Mouse (Mus musculus) intestine, embryonic 14.5 days (tissue): ENCODE results near the gene Cmas. TPM values are rescaled to one million over a fixed set of nuclear protein-coding genes. Genes with fewer than 3 reads are reported as not detected.

Experiments
- ATAC-seq: fragments of 200-750 bp; cut with Nextera tagmentation; replicated peaks from 2 replicates; pipeline ENCODE4 v1.8.0; 2017; ENCODE audit warnings: low read depth, moderate number of reproducible peaks, moderate TSS enrichment, moderate library complexity; ENCODE audit not compliant: low FRiP score, low TSS enrichment
- DNase-seq: peaks from one replicate; pipeline ENCODE4 v3.0.0-alpha.2; 2018; ENCODE audit warnings: low spot score
- H3K27ac ChIP-seq: fragments of 300-500 bp; sonication (generic); 2 replicates; pipeline ENCODE4 v1.5.1; 2014; ENCODE audit warnings: low read depth, mild to moderate bottlenecking, control low read depth
- H3K27me3 ChIP-seq: fragments of 300-500 bp; sonication (generic); replicated peaks from 2 replicates; pipeline ENCODE4 v1.6.1; 2014; ENCODE audit warnings: low read length, control low read depth; ENCODE audit not compliant: control insufficient read depth, insufficient read depth
- H3K36me3 ChIP-seq: fragments of 300-500 bp; sonication (generic); 2 replicates; pipeline ENCODE4 v1.6.1; 2014; ENCODE audit warnings: low read length, control low read depth; ENCODE audit not compliant: control insufficient read depth, insufficient read depth
- H3K4me1 ChIP-seq: fragments of 300-500 bp; sonication (generic); replicated peaks from 2 replicates; pipeline ENCODE4 v1.6.1; 2014; ENCODE audit warnings: low read length, control low read depth, mixed read lengths; ENCODE audit not compliant: control insufficient read depth, insufficient read depth
- H3K4me2 ChIP-seq: fragments of 300-500 bp; sonication (generic); 2 replicates; pipeline ENCODE4 v1.6.1; 2014; ENCODE audit warnings: low read length
- H3K4me3 ChIP-seq: fragments of 300-500 bp; sonication (generic); 2 replicates; pipeline ENCODE4 v1.5.1; 2014; ENCODE audit warnings: low read depth, low read length, control low read depth, mixed read lengths
- H3K9ac ChIP-seq: fragments of 300-500 bp; sonication (generic); 2 replicates; pipeline ENCODE4 v1.6.1; 2014; ENCODE audit warnings: mild to moderate bottlenecking, low read length
- H3K9me3 ChIP-seq: fragments of 300-500 bp; sonication (generic); 2 replicates; pipeline ENCODE4 v1.6.1; 2016; ENCODE audit warnings: low read length, control low read depth; ENCODE audit not compliant: control insufficient read depth
- WGBS: fragments of 180-500 bp; shearing (Covaris S2); extraction: QIAGEN DNeasy Blood & Tissue Kit; methylation state at CpG from one replicate; pipeline ENCODE4 v1.1.7; 2014; 5-methylcytosine and 5-hydroxymethylcytosine counted together
- polyA plus RNA-seq: library from polyadenylated mRNA; unstranded; fragments of >200 nt; fragmentation: Nextera tagmentation; extraction: Ambion mirVana; gene quantifications from 2 replicates; pipeline ENCODE4 v1.2.1, GENCODE M21; 2014

Gene Cmas
- polyA plus RNA-seq, 1 experiment from 2014 or later, result 112 TPM

DNA sequence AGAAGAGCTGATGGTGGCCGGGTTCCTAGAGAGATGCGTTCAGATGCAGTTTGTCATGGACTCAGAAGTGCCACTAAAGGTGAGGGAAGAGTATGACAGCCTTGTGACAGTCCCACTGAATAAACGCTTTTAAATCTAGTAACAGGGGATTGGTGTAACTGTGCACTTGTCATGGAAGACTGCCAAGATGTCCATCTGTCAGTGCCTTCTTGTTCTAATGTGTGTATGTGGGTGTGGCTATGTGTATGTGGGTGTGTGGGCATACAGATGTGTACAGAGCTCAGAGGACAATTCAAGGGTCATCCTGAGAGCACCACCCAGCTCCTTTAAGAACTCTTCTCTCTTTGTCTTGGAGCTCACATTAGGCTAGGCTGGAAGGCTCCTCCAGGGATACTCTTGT, 59.0 kb downstream of the Cmas start:
- ATAC-seq (no peak), DNase-seq (no peak)
- H3K9ac ChIP-seq, result no peak overlapping the region
- H3K4me3 ChIP-seq, result no peak overlapping the region
- no peak overlapping the region for H3K4me2 ChIP-seq
- no peaks in the 10 kb centered on the region for H3K27me3 ChIP-seq
- H3K36me3 ChIP-seq, result no peaks in the 10 kb centered on the region
- H3K9me3 ChIP-seq, result no peaks in the 10 kb centered on the region
- 75% methylated on average over 3 of the region's 3 CpGs for WGBS
- H3K27ac ChIP-seq, result no peak overlapping the region
- H3K4me1 ChIP-seq, result peaks cover 7% of the 10 kb centered on the region; the same call in 1 of the 2 replicates

DNA sequence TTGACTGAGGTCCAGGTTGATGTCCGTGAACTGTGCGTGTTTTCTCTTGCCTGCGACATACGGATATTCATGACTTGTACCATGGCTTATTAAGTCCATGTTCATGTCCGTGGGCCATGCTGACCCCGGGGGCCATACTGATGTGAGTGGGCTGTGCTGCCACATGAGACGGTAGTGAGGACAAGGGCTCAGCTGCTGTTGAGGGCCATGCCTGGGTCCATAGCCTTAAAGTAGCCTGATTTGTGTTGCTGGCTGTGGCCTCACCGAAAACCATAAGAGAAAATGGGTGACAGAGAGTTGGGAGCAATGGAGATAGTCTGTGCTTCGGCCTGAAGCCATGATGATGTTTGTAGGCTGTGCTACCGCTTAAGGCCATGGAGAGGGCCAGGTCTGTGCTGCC, 61.8 kb downstream of the Cmas start:
- no peaks in the 10 kb centered on the region for H3K36me3 ChIP-seq
- 93% methylated on average over 10 of the region's 10 CpGs for WGBS

GRCm38 (mm10) chr6:142823008-142823787, 66.7 kb downstream of the Cmas start:
- no peak overlapping the region for H3K4me2 ChIP-seq
- no peaks in the 10 kb centered on the region for H3K27me3 ChIP-seq
- no peak for ATAC-seq
- H3K36me3 ChIP-seq, result no peaks in the 10 kb centered on the region
- H3K9me3 ChIP-seq, result no peaks in the 10 kb centered on the region
- H3K4me1 ChIP-seq, result no peaks in the 10 kb centered on the region
- no peak for DNase-seq
- H3K27ac ChIP-seq, result no peak overlapping the region
- H3K9ac ChIP-seq, result no peak overlapping the region
- H3K4me3 ChIP-seq, result no peak overlapping the region
- WGBS, result 45% methylated on average over 5 of the region's 5 CpGs

More for the DNA sequence above, 61.8 kb downstream of the Cmas start:
- no peak for ATAC-seq
- Histone ChIP-seq H3K27me3 (no peaks in the 10 kb centered on the region), H3K27ac (no peak overlapping the region), H3K4me3 (no peak overlapping the region), H3K4me2 (no peak overlapping the region), H3K4me1 (peaks cover 7% of the 10 kb centered on the region; the same call in 1 of the 2 replicates), H3K9me3 (no peaks in the 10 kb centered on the region), H3K9ac (no peak overlapping the region)
- DNase-seq, result no peak

Other genes starting within 250 kb of the Cmas start
- 149 and 183 TPM in 2 replicates for gene Ldhb, start 248.7 kb upstream of the Cmas start, polyA plus RNA-seq
- gene Kcnj8, start 185.1 kb upstream of the Cmas start, polyA plus RNA-seq, result 52.2 and 55.3 TPM in 2 replicates
- gene Abcc9, start 54.4 kb upstream of the Cmas start, polyA plus RNA-seq, result 18.2 and 18.7 TPM in 2 replicates
- gene Sult6b2, start 47.8 kb downstream of the Cmas start, polyA plus RNA-seq, result 0.19 and 0.28 TPM in 2 replicates
- gene St8sia1, start 207.8 kb downstream of the Cmas start, polyA plus RNA-seq, result 1.8 and 2.3 TPM in 2 replicates